Mouse (Mus musculus): Measurements from ENCODE around the gene S1pr1.
A peak's percentile ranks its signal among the peaks of the same experiment; 100 is the strongest.

The S1pr1 gene

DNA sequence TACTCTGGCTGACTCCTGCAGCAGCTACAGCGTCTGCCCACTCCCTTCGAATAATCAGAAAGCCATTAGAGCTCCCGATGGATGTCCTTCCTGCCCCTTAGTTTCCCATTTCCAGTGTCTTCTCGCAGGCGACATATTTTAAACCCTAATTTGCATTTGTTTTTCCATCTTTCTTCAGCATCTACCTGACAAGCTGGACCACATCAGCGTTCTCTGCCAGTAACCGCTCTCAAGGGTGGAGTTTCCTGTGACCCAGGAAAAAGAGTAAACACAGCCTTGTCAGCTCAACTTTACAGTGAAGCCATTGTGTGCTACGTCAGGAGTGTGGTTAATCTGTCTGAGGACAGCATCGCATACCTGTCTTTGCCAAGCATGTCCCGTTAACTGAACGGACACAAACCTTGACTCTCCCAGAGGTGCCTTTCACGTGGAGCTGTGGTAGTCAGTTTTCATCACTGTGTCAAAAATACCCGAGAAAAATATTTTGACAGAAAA is 41.2 kb downstream of the S1pr1 start:
- DNase-seq (ENCODE audit: low spot score in 2 of 2) = no peak

DNA sequence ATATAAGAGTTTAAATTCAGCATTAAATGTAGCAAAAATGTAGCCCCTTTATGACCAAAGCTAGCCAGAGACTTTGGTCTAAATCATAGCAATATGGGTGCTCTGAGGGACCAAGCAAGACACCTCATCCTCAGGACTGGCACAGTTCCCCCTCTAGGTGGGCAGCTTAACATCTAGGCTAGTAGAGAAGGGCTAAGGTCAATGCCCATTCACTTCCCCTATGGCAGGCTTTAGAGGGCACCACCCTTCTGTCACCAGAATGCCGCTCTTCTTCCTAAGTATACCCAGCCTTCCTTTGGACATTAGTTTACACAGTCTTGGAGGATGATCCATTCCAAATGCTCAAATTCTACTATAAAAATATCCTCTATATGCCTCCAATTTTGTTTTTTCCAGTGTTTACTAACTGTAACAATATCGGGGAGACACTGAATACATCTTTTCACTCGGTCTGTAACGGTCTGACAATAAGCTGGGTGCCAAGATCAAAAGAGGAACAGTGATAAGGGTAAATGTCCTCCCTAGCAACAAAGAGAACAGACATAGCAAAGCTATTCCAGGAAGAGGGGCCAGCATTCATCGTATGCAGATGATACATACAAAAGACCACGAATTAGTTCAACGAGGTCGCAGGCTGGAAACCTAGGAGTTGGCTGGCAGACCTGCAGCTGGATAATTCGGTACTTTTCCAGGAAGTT is 41.8 kb downstream of the S1pr1 start:
- DNase-seq (ENCODE audit: low spot score in 2 of 2) = no peak

DNA sequence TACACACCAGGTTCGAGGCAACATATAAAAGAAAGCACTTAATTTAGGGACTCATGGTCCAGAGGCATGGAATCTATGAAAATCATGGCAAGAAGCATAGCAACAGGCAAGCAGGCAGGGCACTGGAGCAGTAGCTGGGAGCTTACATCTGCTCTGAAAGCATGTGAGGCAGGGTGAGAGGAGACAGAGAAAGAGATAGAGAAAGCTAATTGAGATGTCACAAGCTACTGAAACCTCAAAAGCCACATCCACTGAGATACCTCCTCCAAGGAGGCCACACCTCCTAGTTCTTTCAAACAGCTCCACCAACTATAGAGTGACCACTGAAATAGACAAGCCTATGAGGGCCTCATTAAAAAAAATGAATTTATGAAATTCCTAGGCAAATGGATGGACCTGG is 45.6 kb downstream of the S1pr1 start:
- no peak for DNase-seq (ENCODE audit: low spot score in 2 of 2)

DNA sequence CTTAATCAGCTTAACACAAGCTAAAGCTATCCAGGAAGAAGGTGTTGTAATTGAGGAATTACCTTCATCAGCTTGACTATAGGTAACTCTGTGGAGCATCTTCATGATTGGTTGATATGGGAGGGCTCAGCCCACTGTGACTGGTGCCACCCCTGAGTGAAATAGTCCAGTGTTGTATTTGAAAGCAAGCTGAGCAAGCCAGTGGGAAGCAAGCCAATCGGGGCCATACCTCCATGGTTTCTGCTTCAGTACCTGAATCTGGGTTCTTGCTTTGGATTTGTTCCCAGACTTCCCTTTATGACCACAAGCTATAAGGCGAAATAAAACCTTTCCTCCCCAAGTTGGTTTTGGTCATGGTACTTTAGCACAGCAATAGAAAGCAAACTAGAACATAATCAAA is 47.7 kb downstream of the S1pr1 start:
- no peak for DNase-seq (ENCODE audit: low spot score in 2 of 2)

DNA sequence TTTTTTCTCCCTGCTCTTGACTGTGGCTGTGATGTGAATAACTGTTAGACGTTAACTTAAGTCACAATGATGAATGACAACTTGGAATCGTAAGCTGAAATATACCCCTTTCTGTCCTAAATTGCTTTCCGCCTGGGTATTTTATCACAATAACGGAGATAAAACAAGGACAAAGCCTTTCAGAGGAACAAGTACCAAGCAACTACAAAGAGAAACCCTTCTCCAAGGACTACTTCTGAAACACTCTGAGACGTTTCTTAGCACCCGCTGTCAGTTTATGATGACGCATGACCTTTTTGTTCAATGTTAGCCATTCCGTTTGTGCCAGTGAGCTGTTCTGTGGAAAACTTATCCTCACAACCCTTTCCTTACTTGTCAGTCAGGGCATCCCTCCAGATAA is 48.3 kb downstream of the S1pr1 start:
- no peak for DNase-seq (ENCODE audit: low spot score in 2 of 2)

DNA sequence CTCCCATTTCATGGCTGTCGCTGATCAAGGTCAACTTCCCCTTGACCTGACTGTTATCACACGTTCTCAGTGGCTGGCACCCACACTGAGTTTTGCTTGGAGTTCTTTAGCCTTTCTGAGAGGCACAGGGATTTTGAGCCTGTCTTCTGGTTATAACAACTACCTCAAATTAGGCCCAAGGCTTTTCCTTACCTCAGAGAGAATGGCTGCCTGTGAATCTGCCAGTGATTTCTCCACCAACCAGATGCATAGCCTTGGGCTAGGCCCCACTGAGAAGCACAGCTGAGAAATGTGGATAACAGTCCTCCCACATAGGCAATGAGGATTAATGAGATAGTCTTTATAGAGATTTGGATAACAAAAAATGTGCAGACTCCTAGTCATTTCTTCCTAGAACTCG is 50.4 kb downstream of the S1pr1 start:
- no peak for DNase-seq (ENCODE audit: low spot score in 2 of 2)

DNA sequence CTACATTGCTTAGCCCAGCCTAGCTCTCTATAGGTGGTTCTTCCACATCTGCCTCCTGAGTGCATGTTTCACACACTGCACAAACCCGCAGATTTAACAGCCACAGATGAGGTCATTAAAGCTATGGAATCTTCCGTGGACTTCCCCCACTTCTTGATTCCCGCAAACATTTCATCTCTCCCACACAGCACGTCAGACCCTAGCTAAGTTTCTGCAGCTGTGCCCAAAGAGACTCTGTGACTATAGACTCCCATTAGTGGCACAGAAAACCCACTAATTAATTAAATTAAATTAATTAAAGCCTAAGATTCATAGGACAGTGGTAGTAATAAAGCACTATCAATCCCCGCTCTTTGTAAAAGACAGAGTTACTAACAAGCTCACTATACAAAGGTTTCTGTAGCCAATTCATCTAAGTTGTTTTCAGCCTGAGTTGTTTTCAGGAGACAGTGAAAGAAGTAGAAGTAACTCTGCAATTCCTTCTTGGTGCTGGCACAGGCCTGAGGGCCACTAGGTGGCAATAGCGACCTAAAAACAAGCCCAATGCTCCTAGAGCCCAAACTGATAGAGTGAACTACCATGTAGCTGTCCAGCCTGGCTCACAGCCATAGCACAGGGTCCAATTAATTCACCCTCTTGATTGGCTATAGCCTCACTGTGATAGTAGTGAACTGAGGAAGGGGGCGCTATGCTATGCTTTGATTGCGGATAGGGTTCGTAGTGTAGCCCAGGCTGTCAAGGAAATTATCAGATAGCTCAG is 54.0 kb downstream of the S1pr1 start:
- peak; percentile 74 to 88 for DNase-seq (ENCODE audit: low spot score in 2 of 2)
